Mouse (Mus musculus) yolk sac, embryonic 10.5 days (tissue): ENCODE measurements at regions not wholly inside any gene's neighbourhood (a gene's known extent, or its start where the extent isn't known, plus 50 kb on each side); places are given as distances from the start of the nearest gene placed in this dataset.

Experiments
- DNase-seq: peaks from one replicate; pipeline ENCODE4 v3.0.0-alpha.2; 2017; ENCODE audit warnings: low spot score

GRCm38 (mm10) chr6:59556668-59557310 lies 130.7 kb upstream of the Gprin3 start:
- DNase-seq: no peak

- no peak for DNase-seq
Observed at GRCm38 (mm10) chr6:59537025-59537424, 110.9 kb upstream of the Gprin3 start.

- DNase-seq: no peak
Observed at GRCm38 (mm10) chr6:59524940-59525265, 98.8 kb upstream of the Gprin3 start.

- peak; percentile 6 for DNase-seq
Observed at GRCm38 (mm10) chr6:59524095-59524939, 98.2 kb upstream of the Gprin3 start.

GRCm38 (mm10) chr6:59522960-59523359 lies 96.9 kb upstream of the Gprin3 start:
- DNase-seq: no peak

GRCm38 (mm10) chr6:59500818-59501217 lies 74.7 kb upstream of the Gprin3 start:
- no peak for DNase-seq

- DNase-seq: no peak
Observed at GRCm38 (mm10) chr6:59498800-59499199, 72.7 kb upstream of the Gprin3 start.

GRCm38 (mm10) chr6:59498079-59498478 lies 72.0 kb upstream of the Gprin3 start:
- DNase-seq: peak; percentile 23

- DNase-seq: no peak
Observed at GRCm38 (mm10) chr6:59489001-59489575, 63.0 kb upstream of the Gprin3 start.

- DNase-seq: no peak
Observed at GRCm38 (mm10) chr6:59488386-59488785, 62.3 kb upstream of the Gprin3 start.

- DNase-seq: no peak
Observed at GRCm38 (mm10) chr6:59484004-59484403, 57.9 kb upstream of the Gprin3 start.

GRCm38 (mm10) chr6:59483587-59483986 lies 57.5 kb upstream of the Gprin3 start:
- DNase-seq: no peak
